Mouse (Mus musculus): ENCODE results near the gene Slc22a15.

GRCm38 (mm10) chr3:101963501-101963900 is 39.2 kb upstream of the Slc22a15 start:
- TF ChIP-seq CTCF (conservative IDR thresholded peaks at IDR 0.05; ENCODE audit: low read length) (no peak), NANOG (IDR thresholded peaks at IDR 0.05; ENCODE audit: borderline replicate concordance, low read length) (no peak), POU5F1 (IDR thresholded peaks at IDR 0.05; ENCODE audit: borderline replicate concordance, low read length) (no peak)
